Mouse (Mus musculus) E14TG2a.4 (cell line): ENCODE measurements around the gene Brip1.
A peak's percentile ranks its signal among the peaks of the same experiment; 100 is the strongest.

ENCODE experiments used
- H3K27me3 ChIP-seq: 2 replicates; pipeline ENCODE4 v1.6.1; 2014; ENCODE audit warnings: low read length, control low read depth; ENCODE audit not compliant: insufficient read depth
- H3K36me3 ChIP-seq: 2 replicates; pipeline ENCODE4 v1.6.1; 2014; ENCODE audit warnings: low read length, control low read depth; ENCODE audit not compliant: insufficient read depth
- H3K4me1 ChIP-seq: replicated peaks from 2 replicates; pipeline ENCODE4 v1.6.1; 2014; ENCODE audit warnings: low read depth, low read length, control low read depth
- H3K4me3 ChIP-seq: replicated peaks from 2 replicates; pipeline ENCODE4 v1.5.1; 2014; ENCODE audit warnings: mild to moderate bottlenecking, low read length
- H3K9me3 ChIP-seq: 2 replicates; pipeline ENCODE4 v1.6.1; 2014; ENCODE audit warnings: low read length, control low read depth
- CTCF ChIP-seq: conservative IDR thresholded peaks from 2 replicates; pipeline ENCODE4 v1.5.1; 2014; ENCODE audit warnings: low read length
- NANOG ChIP-seq: IDR thresholded peaks from 2 replicates; pipeline ENCODE4 v1.6.1; 2014; ENCODE audit warnings: borderline replicate concordance, low read length, mixed read lengths
- POU5F1 ChIP-seq: IDR thresholded peaks from 2 replicates; pipeline ENCODE4 v1.6.1; 2014; ENCODE audit warnings: low read length, borderline replicate concordance

Gene Brip1

GRCm38 (mm10) chr11:86084522-86084921 is 116.5 kb downstream of the Brip1 start:
- Histone ChIP-seq H3K36me3 (no peaks in the 10 kb centered on the region), H3K4me3 (no peak overlapping the region), H3K9me3 (no peaks in the 10 kb centered on the region), H3K4me1 (no peaks in the 10 kb centered on the region), H3K27me3 (no peaks in the 10 kb centered on the region)
- TF ChIP-seq CTCF, result no peak
- no peak for TF ChIP-seq NANOG
- TF ChIP-seq POU5F1, result no peak

- peaks cover 4% of the 10 kb centered on the region for H3K36me3 ChIP-seq
- H3K9me3 ChIP-seq, result no peaks in the 10 kb centered on the region
- TF ChIP-seq POU5F1 (no peak), NANOG (no peak), CTCF (no peak)
- H3K4me3 ChIP-seq, result no peak overlapping the region
- H3K27me3 ChIP-seq, result no peaks in the 10 kb centered on the region
- H3K4me1 ChIP-seq, result no peaks in the 10 kb centered on the region
Observed at GRCm38 (mm10) chr11:86078025-86078424, 123.0 kb downstream of the Brip1 start.

- no peaks in the 10 kb centered on the region for H3K9me3 ChIP-seq
- no peak overlapping the region for H3K4me3 ChIP-seq
- H3K36me3 ChIP-seq, result peaks cover 4% of the 10 kb centered on the region
- TF ChIP-seq CTCF, result no peak
- no peak for TF ChIP-seq NANOG
- TF ChIP-seq POU5F1, result no peak
- H3K27me3 ChIP-seq, result no peaks in the 10 kb centered on the region
- H3K4me1 ChIP-seq, result no peaks in the 10 kb centered on the region
Observed at GRCm38 (mm10) chr11:86076966-86077365, 124.0 kb downstream of the Brip1 start.

GRCm38 (mm10) chr11:86076403-86076802 is 124.6 kb downstream of the Brip1 start:
- H3K27me3 ChIP-seq, result no peaks in the 10 kb centered on the region
- H3K4me1 ChIP-seq, result no peaks in the 10 kb centered on the region
- H3K9me3 ChIP-seq, result no peaks in the 10 kb centered on the region
- H3K36me3 ChIP-seq, result peaks cover 4% of the 10 kb centered on the region
- TF ChIP-seq NANOG (no peak), CTCF (no peak), POU5F1 (no peak)
- H3K4me3 ChIP-seq, result no peak overlapping the region

GRCm38 (mm10) chr11:86075371-86075770 is 125.6 kb downstream of the Brip1 start:
- Histone ChIP-seq H3K36me3 (peaks cover 4% of the 10 kb centered on the region), H3K27me3 (no peaks in the 10 kb centered on the region)

GRCm38 (mm10) chr11:86068651-86069050 is 132.3 kb downstream of the Brip1 start:
- Histone ChIP-seq H3K36me3 (0 out of 2 replicates have a peak, but pooled peaks cover 4% of the 10 kb centered on the region), H3K4me3 (no peak overlapping the region), H3K4me1 (no peaks in the 10 kb centered on the region), H3K9me3 (no peaks in the 10 kb centered on the region), H3K27me3 (no peaks in the 10 kb centered on the region)
- no peak for TF ChIP-seq NANOG

More at GRCm38 (mm10) chr11:86075371-86075770, 125.6 kb downstream of the Brip1 start:
- Histone ChIP-seq H3K9me3 (no peaks in the 10 kb centered on the region), H3K4me3 (no peak overlapping the region), H3K4me1 (no peaks in the 10 kb centered on the region)
- TF ChIP-seq POU5F1, result no peak
- no peak for TF ChIP-seq NANOG
- TF ChIP-seq CTCF, result peak; percentile 37

GRCm38 (mm10) chr11:86067154-86067553 is 133.8 kb downstream of the Brip1 start:
- Histone ChIP-seq H3K9me3 (no peaks in the 10 kb centered on the region), H3K4me1 (no peaks in the 10 kb centered on the region), H3K36me3 (0 out of 2 replicates have a peak, but pooled peaks cover 4% of the 10 kb centered on the region), H3K4me3 (no peak overlapping the region), H3K27me3 (no peaks in the 10 kb centered on the region)
- TF ChIP-seq NANOG (no peak), CTCF (no peak), POU5F1 (no peak)

GRCm38 (mm10) chr11:86064881-86065280 is 136.1 kb downstream of the Brip1 start:
- H3K4me3 ChIP-seq, result no peak overlapping the region
- H3K4me1 ChIP-seq, result no peaks in the 10 kb centered on the region
- H3K36me3 ChIP-seq, result peaks cover 10% of the 10 kb centered on the region
- no peaks in the 10 kb centered on the region for H3K9me3 ChIP-seq
- TF ChIP-seq POU5F1, result no peak
- TF ChIP-seq NANOG, result no peak
- TF ChIP-seq CTCF, result no peak
- H3K27me3 ChIP-seq, result no peaks in the 10 kb centered on the region

- TF ChIP-seq CTCF (no peak), POU5F1 (no peak), NANOG (no peak)
- peaks cover 10% of the 10 kb centered on the region for H3K36me3 ChIP-seq
- H3K4me3 ChIP-seq, result no peak overlapping the region
- H3K9me3 ChIP-seq, result no peaks in the 10 kb centered on the region
- H3K4me1 ChIP-seq, result no peaks in the 10 kb centered on the region
- no peaks in the 10 kb centered on the region for H3K27me3 ChIP-seq
Observed at GRCm38 (mm10) chr11:86061243-86061642, 139.8 kb downstream of the Brip1 start.
